Mouse (Mus musculus) gonadal fat pad, adult 2 months (tissue): ENCODE measurements around the gene Cops6. TPM values are rescaled to one million over a fixed set of nuclear protein-coding genes. Genes with fewer than 3 reads are reported as not detected.

Experiments used
- DNase-seq: peaks from one replicate; pipeline ENCODE4 v3.0.0-alpha.2; 2012; ENCODE audit warnings: low read depth
- polyA plus RNA-seq: library from polyadenylated mRNA; depleted of rRNA; stranded (reverse); fragments of >200 nt; gene quantifications from 2 replicates; pipeline ENCODE4 v1.2.3, GENCODE M21; 2012; rRNA removed

Gene Cops6
- polyA plus RNA-seq, result 107 and 138 TPM in 2 replicates

GRCm38 (mm10) chr5:138160842-138161665 is at the start of gene Cops6:
Cops6 (plus strand) TSS chr5:138161071.
- DNase-seq, result no peak

GRCm38 (mm10) chr5:138116255-138117198 is 44.3 kb upstream of the Cops6 start, which contains the start of gene Zscan21:
Zscan21 (plus strand) TSS chr5:138116903.
- peak; percentile 50 for DNase-seq

- DNase-seq, result no peak
Measured at GRCm38 (mm10) chr5:138117199-138118015, 43.5 kb upstream of the Cops6 start.

GRCm38 (mm10) chr5:138118041-138118440 is 42.8 kb upstream of the Cops6 start:
- no peak for DNase-seq

- no peak for DNase-seq
Measured at GRCm38 (mm10) chr5:138132425-138133064, 28.3 kb upstream of the Cops6 start.

- no peak for DNase-seq
Measured at GRCm38 (mm10) chr5:138137257-138137656, 23.6 kb upstream of the Cops6 start.

GRCm38 (mm10) chr5:138137935-138138549 is 22.8 kb upstream of the Cops6 start:
- DNase-seq, result no peak

- DNase-seq, result no peak
Measured at GRCm38 (mm10) chr5:138138585-138138984, 22.3 kb upstream of the Cops6 start.

- DNase-seq, result no peak
Measured at GRCm38 (mm10) chr5:138154390-138154789, 6.5 kb upstream of the Cops6 start.

GRCm38 (mm10) chr5:138155443-138155976 is 5.4 kb upstream of the Cops6 start, which contains the start of gene Zfp113:
Zfp113 (minus strand) TSS chr5:138155744.
- DNase-seq, result peak; percentile 88

- no peak for DNase-seq
Measured at GRCm38 (mm10) chr5:138160224-138160762, 578 bp upstream of the Cops6 start.

- DNase-seq, result no peak
Measured at GRCm38 (mm10) chr5:138163046-138163445, 2.2 kb downstream of the Cops6 start.

- DNase-seq, result no peak
Measured at GRCm38 (mm10) chr5:138163610-138164009, 2.7 kb downstream of the Cops6 start.

GRCm38 (mm10) chr5:138165594-138165993 is 4.7 kb downstream of the Cops6 start:
- no peak for DNase-seq

GRCm38 (mm10) chr5:138170936-138171561 is 10.2 kb downstream of the Cops6 start:
- no peak for DNase-seq

GRCm38 (mm10) chr5:138171695-138172491 is 11.0 kb downstream of the Cops6 start, which contains the start of the genes Ap4m1 and Mcm7:
Ap4m1 (plus strand) TSS chr5:138172002.
Mcm7 (minus strand) TSS chr5:138172422.
- no peak for DNase-seq

GRCm38 (mm10) chr5:138173217-138173616 is 12.3 kb downstream of the Cops6 start:
- DNase-seq, result no peak

- DNase-seq, result no peak
Measured at GRCm38 (mm10) chr5:138186950-138187638, 26.2 kb downstream of the Cops6 start, which contains the start of the genes Taf6 and Cnpy4. Taf6 (minus strand) TSS chr5:138187451. Cnpy4 (plus strand) TSS chr5:138187485.
